Mouse (Mus musculus): ENCODE data around the gene Stil. TPM values are rescaled to one million over a fixed set of nuclear protein-coding genes. Genes with fewer than 3 reads are reported as not detected.

Gene Stil
- 8.1 and 9.8 TPM in 2 replicates for polyA plus RNA-seq (2012; rRNA removed)

GRCm38 (mm10) chr4:114999773-115000428 lies at the start of gene Stil:
Stil (plus strand) TSS chr4:115000159.

GRCm38 (mm10) chr4:114986591-114987432 lies 13.1 kb upstream of the Stil start, which contains the start of gene Cmpk1:
Cmpk1 (minus strand) TSS chr4:114987241.

GRCm38 (mm10) chr4:115056371-115056920 lies 56.5 kb downstream of the Stil start, which contains the start of gene Tal1:
Tal1 (plus strand) TSS chr4:115056426.

GRCm38 (mm10) chr4:115088611-115089338 lies 88.8 kb downstream of the Stil start, which contains the start of gene Pdzk1ip1:
Pdzk1ip1 (plus strand) TSS chr4:115088708.

Other genes with a start within 250 kb of the Stil start
- gene Gm12830, start 178.4 kb upstream of the Stil start, polyA plus RNA-seq (2012; rRNA removed) = not detected in 2 replicates
- 0.02 TPM in 2 replicates for gene Foxd2, start 91.3 kb upstream of the Stil start, polyA plus RNA-seq (2012; rRNA removed)
- not detected in 2 replicates for gene Foxe3, start 74.1 kb upstream of the Stil start, polyA plus RNA-seq (2012; rRNA removed)
- 18.9 and 21.3 TPM in 2 replicates for gene Cmpk1, start 12.9 kb upstream of the Stil start, polyA plus RNA-seq (2012; rRNA removed)
- gene Tal1, start 56.3 kb downstream of the Stil start, polyA plus RNA-seq (2012; rRNA removed) = 61.9 and 80.4 TPM in 2 replicates
- 16.9 and 19.1 TPM in 2 replicates for gene Pdzk1ip1, start 88.5 kb downstream of the Stil start, polyA plus RNA-seq (2012; rRNA removed)
- gene Cyp4x1, start 134.1 kb downstream of the Stil start, polyA plus RNA-seq (2012; rRNA removed) = 0.05 and 0.07 TPM in 2 replicates
- gene Cyp4a29, start 241.9 kb downstream of the Stil start, polyA plus RNA-seq (2012; rRNA removed) = not detected in 2 replicates